12 mouse cellular contexts compared by ENCODE assay signal in the genomic region with DNA sequence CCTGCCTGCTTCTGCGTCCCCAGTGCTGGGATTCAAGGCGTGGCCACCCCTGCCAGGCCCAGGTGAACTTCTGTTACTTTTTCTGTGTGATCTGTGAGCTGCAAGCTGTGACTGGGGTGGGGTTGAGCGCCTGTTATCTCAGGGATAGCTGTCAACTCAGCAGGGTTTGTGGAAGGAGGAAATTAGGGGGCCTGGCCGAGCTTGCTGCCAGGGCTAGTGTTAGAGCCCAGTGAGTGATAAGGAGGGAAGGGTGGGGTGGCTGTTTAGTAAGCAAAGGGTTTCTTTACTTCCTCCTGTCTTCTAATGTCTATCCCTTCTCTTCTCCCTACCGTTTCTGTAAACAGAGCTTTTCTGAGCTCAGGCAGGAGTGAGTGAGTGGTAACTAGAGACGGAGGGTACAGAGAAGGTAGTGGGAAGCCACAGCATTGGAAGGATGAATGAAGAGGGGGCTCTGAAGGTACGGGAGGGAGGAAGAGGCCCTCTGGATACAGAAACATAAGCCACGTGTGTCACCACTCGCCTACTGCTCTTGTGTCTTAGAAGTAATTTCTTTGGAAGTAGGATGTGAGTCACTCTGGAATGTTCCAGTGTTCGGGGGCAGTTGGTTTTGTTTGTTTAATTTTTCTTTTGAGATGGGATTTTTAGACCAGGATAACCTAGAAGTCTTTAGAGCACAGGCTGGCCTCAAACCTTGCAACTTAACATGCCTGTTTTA. TPM values are rescaled to one million over a fixed set of nuclear protein-coding genes. Genes with fewer than 3 reads are reported as not detected.
DNase-seq lines count a peak whose midpoint lies in the region; ATAC-seq and TF ChIP-seq lines count a peak whose summit lies in the region.
"Had no signal": no experiment of that assay in that cellular context is flagged by ENCODE, and none has a peak within 500 bp of the region (broad histone marks: within the 10 kb centered on the region; RNA-seq: fewer than 3 reads in every experiment).

No protein-coding gene starts in this region.

- 0 out of 2 replicates have a peak overlapping the region, but pooled peaks have one; percentile 10 for H3K27ac ChIP-seq in embryonic facial prominence, embryonic 10.5 days (replicated peaks)
- peak overlapping the region; percentile 94 for H3K27ac ChIP-seq in liver, embryonic 12.5 days
- H3K27ac ChIP-seq in small intestine, adult 2 months (ENCODE audit: insufficient read depth, low read depth, low read length) = peak overlapping the region; percentile 87
- no peak overlapping the region for H3K27ac ChIP-seq in forebrain, embryonic 15.5 days (replicated peaks)
- H3K27ac ChIP-seq: limb, embryonic 15.5 days; neural tube, embryonic 13.5 days had no signal

- peaks cover 31% of the 10 kb centered on the region for H3K36me3 ChIP-seq in embryonic facial prominence, embryonic 10.5 days (replicated peaks)
- H3K36me3 ChIP-seq in liver, embryonic 12.5 days = peaks cover 35% of the 10 kb centered on the region
- H3K36me3 ChIP-seq in small intestine, adult 2 months (ENCODE audit: control insufficient read depth, insufficient read depth, low read length) = peaks cover 25% of the 10 kb centered on the region
- no peaks in the 10 kb centered on the region for H3K36me3 ChIP-seq in forebrain, embryonic 15.5 days

- H3K27me3 ChIP-seq in embryonic facial prominence, embryonic 10.5 days (replicated peaks; ENCODE audit: low read depth, poor library complexity, severe bottlenecking) = no peaks in the 10 kb centered on the region
- H3K27me3 ChIP-seq in liver, embryonic 12.5 days (replicated peaks) = no peaks in the 10 kb centered on the region
- H3K27me3 ChIP-seq in small intestine, adult 2 months (ENCODE audit: control insufficient read depth, insufficient read depth, low read length) = no peaks in the 10 kb centered on the region
- no peaks in the 10 kb centered on the region for H3K27me3 ChIP-seq in forebrain, embryonic 15.5 days
- H3K27me3 ChIP-seq: limb, embryonic 15.5 days; neural tube, embryonic 13.5 days had no signal

- no peak for TF ChIP-seq POLR2A in small intestine, adult 2 months (IDR thresholded peaks at IDR 0.05; ENCODE audit: low read depth, low read length)

- no peaks in the 10 kb centered on the region for H3K9me3 ChIP-seq in embryonic facial prominence, embryonic 10.5 days
- no peaks in the 10 kb centered on the region for H3K9me3 ChIP-seq in liver, embryonic 12.5 days (replicated peaks)
- H3K9me3 ChIP-seq in forebrain, embryonic 15.5 days = no peaks in the 10 kb centered on the region
- H3K9me3 ChIP-seq: limb, embryonic 15.5 days; neural tube, embryonic 13.5 days had no signal

- peaks cover 24% of the 10 kb centered on the region; the same call in 1 of the 2 replicates for H3K4me1 ChIP-seq in embryonic facial prominence, embryonic 10.5 days
- H3K4me1 ChIP-seq in liver, embryonic 12.5 days = peaks cover 53% of the 10 kb centered on the region
- peaks cover 11% of the 10 kb centered on the region; the same call in 1 of the 2 replicates for H3K4me1 ChIP-seq in small intestine, adult 2 months (ENCODE audit: control insufficient read depth, insufficient read depth, insufficient read length, low read length)
- H3K4me1 ChIP-seq in forebrain, embryonic 15.5 days = 0 out of 2 replicates have a peak, but pooled peaks cover 3% of the 10 kb centered on the region

- DNase-seq in kidney, adult 9 months = peak; percentile 12
- no peak for DNase-seq in kidney, postnatal 14 days
- no peak for DNase-seq in embryonic facial prominence, embryonic 10.5 days (ENCODE audit: low spot score)
- DNase-seq in adrenal gland, postnatal 10 days = no peak
- DNase-seq: adrenal gland, postnatal 14 days; gastrocnemius, postnatal 36 days had no signal

- H3K4me3 ChIP-seq in embryonic facial prominence, embryonic 10.5 days = no peak overlapping the region
- H3K4me3 ChIP-seq in liver, embryonic 12.5 days = peak overlapping the region; percentile 38
- H3K4me3 ChIP-seq in small intestine, adult 2 months (ENCODE audit: low read depth, low read length) = no peak overlapping the region
- H3K4me3 ChIP-seq in forebrain, embryonic 15.5 days = no peak overlapping the region
- H3K4me3 ChIP-seq: limb, embryonic 15.5 days; neural tube, embryonic 13.5 days had no signal

- TF ChIP-seq CTCF in small intestine, adult 2 months (IDR thresholded peaks at IDR 0.05; ENCODE audit: extremely low read depth, insufficient read length, insufficient replicate concordance, low read depth, low read length) = no peak

- H3K9ac ChIP-seq in liver, embryonic 12.5 days = peak overlapping the region; percentile 58
- H3K9ac ChIP-seq in forebrain, embryonic 15.5 days (replicated peaks) = no peak overlapping the region
- H3K9ac ChIP-seq: limb, embryonic 15.5 days; neural tube, embryonic 13.5 days had no signal

- WGBS in embryonic facial prominence, embryonic 10.5 days = 68% methylated on average over 10 of the region's 10 CpGs
- WGBS in liver, embryonic 12.5 days (ENCODE audit: insufficient replicate concordance) = 7% methylated on average over 10 of the region's 10 CpGs
- WGBS in small intestine, adult 2 months = 27% methylated on average over 10 of the region's 10 CpGs
- WGBS in forebrain, embryonic 15.5 days = 76% methylated on average over 10 of the region's 10 CpGs

- peak overlapping the region; percentile 74 for H3K4me2 ChIP-seq in liver, embryonic 12.5 days
- no peak overlapping the region for H3K4me2 ChIP-seq in forebrain, embryonic 15.5 days (replicated peaks)
- H3K4me2 ChIP-seq: limb, embryonic 15.5 days; neural tube, embryonic 13.5 days had no signal

- ATAC-seq in liver, embryonic 12.5 days = peak; percentile 99
- no peak for ATAC-seq in forebrain, embryonic 15.5 days (replicated peaks)
- ATAC-seq in CD4-positive, CD25-positive, alpha-beta regulatory T cell, adult 4 months = no peak

RNA-seq across cellular contexts. Expression of gene Fgd6, which starts 12.2 kb away (rescaled TPM):
- 4.0 and 4.5 TPM in 2 replicates for polyA plus RNA-seq in embryonic facial prominence, embryonic 10.5 days (2016; fragmentation: Nextera tagmentation; extraction: Ambion mirVana)
- 3.5 and 3.7 TPM in 2 replicates for polyA plus RNA-seq in liver, embryonic 12.5 days (2016; fragmentation: Nextera tagmentation; extraction: Ambion mirVana)
- polyA plus RNA-seq in small intestine, adult 2 months (2012; rRNA removed) = 2.2 and 3.7 TPM in 2 replicates
- 1 to 10 TPM; 6.0 to 8.1 TPM for total RNA-seq in adrenal gland, postnatal 10 days (2021)
- 1.5 and 1.7 TPM in 2 replicates for polyA plus RNA-seq in forebrain, embryonic 15.5 days (2015; fragmentation: Nextera tagmentation; extraction: Ambion mirVana)
- polyA plus RNA-seq in CD4-positive, CD25-positive, alpha-beta regulatory T cell, adult 4 months (2017; shearing (Covaris generic)) = 1 to 10 TPM; 1.7 TPM

RNA-seq across cellular contexts. Expression of gene Vezt, which starts 12.4 kb away (rescaled TPM):
- 24.8 and 25.0 TPM in 2 replicates for polyA plus RNA-seq in embryonic facial prominence, embryonic 10.5 days (2016; fragmentation: Nextera tagmentation; extraction: Ambion mirVana)
- 13.3 and 16.5 TPM in 2 replicates for polyA plus RNA-seq in liver, embryonic 12.5 days (2016; fragmentation: Nextera tagmentation; extraction: Ambion mirVana)
- polyA plus RNA-seq in small intestine, adult 2 months (2012; rRNA removed) = 3.2 and 5.5 TPM in 2 replicates
- 10 to 100 TPM; 24.9 to 27.7 TPM for total RNA-seq in adrenal gland, postnatal 10 days (2021)
- 68.6 and 71.8 TPM in 2 replicates for polyA plus RNA-seq in forebrain, embryonic 15.5 days (2015; fragmentation: Nextera tagmentation; extraction: Ambion mirVana)
- 10 to 100 TPM; 10.5 to 19.7 TPM for polyA plus RNA-seq in CD4-positive, CD25-positive, alpha-beta regulatory T cell, adult 4 months (2017; shearing (Covaris generic))
